Mouse (Mus musculus) hindbrain, postnatal 0 days (tissue): Measurements from ENCODE around the gene Kcnk13. TPM values are rescaled to one million over a fixed set of nuclear protein-coding genes. Genes with fewer than 3 reads are reported as not detected.

Experiments used
- ATAC-seq: fragments of 200-750 bp; cut with Nextera tagmentation; 2 replicates; pipeline ENCODE4 v1.8.0; 2017; ENCODE audit warnings: mild to moderate bottlenecking, moderate TSS enrichment, moderate library complexity
- DNase-seq: peaks from one replicate; pipeline ENCODE4 v3.0.0-alpha.2; 2015; ENCODE audit warnings: low spot score
- H3K27ac ChIP-seq: fragments of 300-500 bp; sonication (generic); 2 replicates; pipeline ENCODE4 v1.5.1; 2014; ENCODE audit warnings: mild to moderate bottlenecking
- H3K27me3 ChIP-seq: fragments of 300-500 bp; sonication (generic); 2 replicates; pipeline ENCODE4 v1.6.1; 2014; ENCODE audit warnings: low read length, mixed read lengths; ENCODE audit not compliant: insufficient read depth
- H3K36me3 ChIP-seq: fragments of 300-500 bp; sonication (generic); 2 replicates; pipeline ENCODE4 v1.6.1; 2014; ENCODE audit warnings: low read length, mixed read lengths; ENCODE audit not compliant: insufficient read depth
- H3K4me1 ChIP-seq: fragments of 300-500 bp; sonication (generic); 2 replicates; pipeline ENCODE4 v1.6.1; 2014; ENCODE audit warnings: antibody characterized with exemption, low read length, mixed read lengths; ENCODE audit not compliant: insufficient read depth
- H3K4me2 ChIP-seq: fragments of 300-500 bp; sonication (generic); 2 replicates; pipeline ENCODE4 v1.6.1; 2014; ENCODE audit warnings: low read depth, mild to moderate bottlenecking, low read length, moderate library complexity, mixed read lengths
- H3K4me3 ChIP-seq: fragments of 300-500 bp; sonication (generic); 2 replicates; pipeline ENCODE4 v1.5.1; 2014; ENCODE audit warnings: low read length
- H3K9ac ChIP-seq: fragments of 300-500 bp; sonication (generic); replicated peaks from 2 replicates; pipeline ENCODE4 v1.6.1; 2014; ENCODE audit warnings: mild to moderate bottlenecking, low read length, moderate library complexity, mixed read lengths
- H3K9me3 ChIP-seq: fragments of 300-500 bp; sonication (generic); 2 replicates; pipeline ENCODE4 v1.6.1; 2016; ENCODE audit warnings: low read length, mixed read lengths
- CTCF ChIP-seq: IDR thresholded peaks from 2 replicates; pipeline ENCODE4 v1.5.1; 2016; ENCODE audit warnings: antibody characterized with exemption, control low read depth, low read depth
- WGBS: fragments of 180-500 bp; shearing (Covaris S2); extraction: QIAGEN DNeasy Blood & Tissue Kit; methylation state at CpG from one replicate; pipeline ENCODE4 v1.1.7; 2014; 5-methylcytosine and 5-hydroxymethylcytosine counted together
- polyA plus RNA-seq: library from polyadenylated mRNA; unstranded; fragments of >200 nt; fragmentation: Nextera tagmentation; extraction: Ambion mirVana; gene quantifications from 2 replicates; pipeline ENCODE4 v1.2.1, GENCODE M21; 2015
- total RNA-seq: library from RNA; depleted of rRNA; stranded (reverse); fragments of >200 nt; gene quantifications from 2 replicates; pipeline ENCODE4 v1.2.3, GENCODE M21; 2014

The Kcnk13 gene
- total and polyA plus RNA-seq, 2 experiments from 2014 or later, result 1.8 to 1.9 TPM

DNA sequence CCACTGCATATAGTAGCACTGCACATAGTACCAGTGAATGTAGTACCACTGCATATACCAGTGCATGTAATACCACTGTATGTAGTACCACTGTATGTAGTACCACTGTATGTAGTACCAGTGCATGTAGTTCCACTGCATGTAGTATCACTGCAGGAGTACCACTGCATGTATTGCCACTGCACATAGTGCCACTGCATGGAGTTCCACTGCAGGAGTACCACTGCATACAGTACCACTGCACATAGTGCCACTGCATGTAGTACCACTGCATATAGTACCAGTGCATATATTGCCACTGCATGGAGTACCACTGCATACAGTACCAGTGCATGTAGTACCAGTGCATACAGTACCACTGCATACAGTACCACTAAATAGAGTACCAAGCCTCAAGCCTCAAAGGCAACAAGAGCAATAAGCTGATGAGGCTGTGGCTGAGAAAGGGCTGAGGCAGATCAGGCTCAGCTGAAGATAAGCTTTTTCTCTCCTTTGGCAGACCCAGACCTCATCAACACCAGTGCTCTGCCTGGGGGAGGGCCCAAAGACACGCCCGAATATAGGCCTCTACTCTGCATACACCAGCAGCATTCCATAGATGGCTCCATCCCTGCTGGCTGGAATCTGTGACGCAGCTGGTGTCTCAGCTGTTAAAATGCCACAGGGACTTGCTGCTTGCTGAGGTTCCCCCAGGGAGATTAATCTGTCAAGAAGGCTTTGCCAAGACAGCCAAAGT lies 135.8 kb downstream of the Kcnk13 start:
- H3K9ac ChIP-seq, result no peak overlapping the region
- H3K27ac ChIP-seq, result no peak overlapping the region
- no peaks in the 10 kb centered on the region for H3K27me3 ChIP-seq
- H3K4me1 ChIP-seq, result no peaks in the 10 kb centered on the region
- H3K36me3 ChIP-seq, result no peaks in the 10 kb centered on the region
- 43% methylated on average over 3 of the region's 3 CpGs for WGBS
- H3K4me3 ChIP-seq, result no peak overlapping the region
- no peaks in the 10 kb centered on the region for H3K9me3 ChIP-seq
- ATAC-seq, result 0 out of 2 replicates have a peak, but pooled peaks have one; percentile 54
- no peak for DNase-seq
- H3K4me2 ChIP-seq, result no peak overlapping the region
- TF ChIP-seq CTCF, result no peak

DNA sequence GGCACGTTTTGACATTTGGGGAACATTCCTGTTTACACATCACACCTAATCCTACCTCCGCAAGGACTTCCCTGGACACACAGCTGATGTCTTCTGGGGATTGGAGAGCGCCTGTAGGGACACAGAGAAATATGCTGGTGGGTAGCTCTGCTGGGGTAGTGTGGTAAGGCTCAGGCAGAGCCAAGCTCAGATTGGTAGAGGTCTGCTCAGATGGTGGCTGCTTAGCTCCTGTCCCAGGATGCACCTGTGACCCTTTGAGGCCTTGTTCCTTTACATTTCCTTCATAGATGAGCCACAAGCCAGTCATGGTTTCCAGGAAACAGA lies 136.4 kb downstream of the Kcnk13 start:
- no peak overlapping the region for H3K27ac ChIP-seq
- no peak overlapping the region for H3K9ac ChIP-seq
- DNase-seq (no peak), ATAC-seq (no peak)
- WGBS, result 50% methylated on average over 3 of the region's 3 CpGs
- no peaks in the 10 kb centered on the region for H3K9me3 ChIP-seq
- H3K4me1 ChIP-seq, result no peaks in the 10 kb centered on the region
- H3K4me3 ChIP-seq, result no peak overlapping the region
- no peak for TF ChIP-seq CTCF
- no peaks in the 10 kb centered on the region for H3K36me3 ChIP-seq
- no peak overlapping the region for H3K4me2 ChIP-seq
- no peaks in the 10 kb centered on the region for H3K27me3 ChIP-seq

DNA sequence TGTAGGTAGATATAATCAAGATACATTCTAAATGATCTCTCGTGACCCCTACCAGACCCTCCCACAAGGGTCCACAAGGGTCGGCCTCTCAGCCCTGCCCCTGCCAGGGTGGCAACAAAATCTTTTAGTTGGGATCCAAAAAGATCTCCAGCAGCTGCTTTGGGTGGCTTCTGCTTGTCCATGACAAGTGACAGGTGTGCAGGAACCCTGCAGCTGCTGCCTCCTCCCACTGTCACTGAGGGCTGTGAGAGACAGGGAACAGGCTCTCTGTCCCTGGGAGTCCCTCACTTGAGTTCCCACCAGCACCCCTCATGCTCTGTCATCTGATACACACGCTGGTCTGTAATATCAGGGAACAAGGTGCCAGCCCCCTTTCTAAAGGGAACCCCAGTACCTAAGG lies 137.4 kb downstream of the Kcnk13 start:
- 67% methylated on average over 3 of the region's 3 CpGs for WGBS

DNA sequence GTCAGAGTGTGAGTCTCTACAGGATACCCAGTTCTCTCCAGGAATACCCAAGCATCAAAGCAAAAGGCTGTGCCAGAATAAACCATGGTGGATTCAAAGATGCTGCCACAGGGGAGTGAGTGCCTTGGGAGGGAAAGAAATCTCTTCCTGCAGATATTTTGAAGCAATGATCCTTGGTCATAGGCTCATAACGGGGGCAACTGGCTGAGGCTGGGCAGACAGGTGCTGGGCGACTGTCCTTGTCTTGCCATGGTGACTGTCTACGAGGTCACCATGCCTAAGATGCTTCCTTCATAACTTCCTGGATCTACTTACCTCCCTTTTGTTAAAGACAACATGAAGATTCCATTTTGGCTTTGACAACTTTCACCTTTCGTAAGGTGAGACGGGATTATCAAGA lies 140.2 kb downstream of the Kcnk13 start:
- Histone ChIP-seq H3K9ac (no peak overlapping the region), H3K36me3 (no peaks in the 10 kb centered on the region), H3K4me1 (no peaks in the 10 kb centered on the region), H3K27ac (no peak overlapping the region), H3K4me2 (no peak overlapping the region), H3K27me3 (no peaks in the 10 kb centered on the region), H3K4me3 (no peak overlapping the region), H3K9me3 (no peaks in the 10 kb centered on the region)
- ATAC-seq, result no peak
- TF ChIP-seq CTCF, result no peak
- 87% methylated on average over 5 of the region's 5 CpGs for WGBS
- no peak for DNase-seq

More for the DNA sequence above, 137.4 kb downstream of the Kcnk13 start:
- Histone ChIP-seq H3K27ac (no peak overlapping the region), H3K9ac (no peak overlapping the region), H3K36me3 (no peaks in the 10 kb centered on the region), H3K4me2 (no peak overlapping the region), H3K9me3 (no peaks in the 10 kb centered on the region), H3K27me3 (no peaks in the 10 kb centered on the region), H3K4me1 (no peaks in the 10 kb centered on the region), H3K4me3 (no peak overlapping the region)
- ATAC-seq, result no peak
- TF ChIP-seq CTCF, result no peak
- DNase-seq, result no peak

DNA sequence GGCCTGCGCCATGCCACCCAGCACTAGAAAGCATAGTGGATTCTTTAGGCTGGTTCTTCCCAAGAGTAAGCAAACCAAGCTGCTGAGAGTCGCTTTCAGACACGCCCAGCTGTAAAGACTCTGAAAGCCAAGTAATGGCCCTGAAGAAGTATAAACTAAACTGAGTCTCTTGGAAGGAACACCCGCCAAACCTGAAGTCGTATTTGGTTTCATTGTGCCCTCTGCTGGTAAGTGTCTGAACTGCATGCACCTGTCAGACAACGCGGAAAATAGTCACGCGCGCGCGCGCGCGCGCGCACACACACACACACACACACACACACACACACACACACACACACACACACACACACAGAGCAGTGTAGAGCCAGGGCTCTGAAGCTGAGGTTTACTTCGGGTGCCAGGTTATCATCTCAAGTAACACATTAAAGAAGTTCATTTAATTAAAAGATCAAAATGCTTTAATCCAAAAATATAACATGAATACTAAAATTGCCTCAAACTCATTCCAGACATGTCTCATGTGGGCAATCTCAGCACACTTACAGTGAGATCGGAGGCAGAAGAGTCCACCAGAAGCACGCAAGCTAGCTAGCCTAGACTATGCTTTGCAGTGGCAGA lies 142.1 kb downstream of the Kcnk13 start:
- no peaks in the 10 kb centered on the region for H3K9me3 ChIP-seq
- DNase-seq (peak; percentile 93), ATAC-seq (no peak; the same call in 1 of the 2 replicates)
- no peak overlapping the region for H3K4me2 ChIP-seq
- no peak overlapping the region for H3K4me3 ChIP-seq
- H3K9ac ChIP-seq, result no peak overlapping the region
- WGBS, result 15% methylated on average over 16 of the region's 20 CpGs
- H3K4me1 ChIP-seq, result peaks cover 7% of the 10 kb centered on the region
- TF ChIP-seq CTCF, result peak; percentile 89
- no peaks in the 10 kb centered on the region for H3K27me3 ChIP-seq
- no peak overlapping the region for H3K27ac ChIP-seq
- H3K36me3 ChIP-seq, result no peaks in the 10 kb centered on the region

DNA sequence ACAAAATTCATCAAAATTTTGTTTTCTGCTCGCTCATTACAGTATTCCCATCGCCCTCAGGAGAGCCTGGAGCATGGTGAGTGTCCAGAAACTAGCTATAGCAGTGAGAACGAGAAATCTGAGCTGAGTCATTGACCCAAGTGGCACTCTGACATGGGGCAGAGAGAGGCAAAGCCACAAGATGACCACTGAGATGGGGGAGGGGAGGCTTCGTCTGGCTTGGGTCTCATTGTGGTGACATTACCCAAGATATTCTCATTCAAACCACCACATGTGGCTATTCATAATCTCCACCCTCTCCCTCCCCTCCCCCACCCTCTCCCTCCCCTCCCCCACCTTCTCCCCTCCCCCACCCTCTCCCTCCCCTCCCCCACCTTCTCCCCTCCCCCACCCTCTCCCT lies 143.1 kb downstream of the Kcnk13 start:
- Histone ChIP-seq H3K4me2 (no peak overlapping the region), H3K4me3 (no peak overlapping the region), H3K36me3 (no peaks in the 10 kb centered on the region), H3K9me3 (no peaks in the 10 kb centered on the region), H3K4me1 (peaks cover 10% of the 10 kb centered on the region), H3K27me3 (no peaks in the 10 kb centered on the region), H3K9ac (no peak overlapping the region), H3K27ac (no peak overlapping the region)
- DNase-seq (no peak), ATAC-seq (no peak)
- TF ChIP-seq CTCF, result no peak
- WGBS, result 57% methylated on average over 4 of the region's 4 CpGs
